Mouse (Mus musculus) E14TG2a.4 (cell line): ENCODE measurements around the gene Perm1.

Experiments used
- CTCF ChIP-seq: conservative IDR thresholded peaks from 2 replicates; pipeline ENCODE4 v1.5.1; 2014; ENCODE audit warnings: low read length
- NANOG ChIP-seq: IDR thresholded peaks from 2 replicates; pipeline ENCODE4 v1.6.1; 2014; ENCODE audit warnings: borderline replicate concordance, low read length, mixed read lengths
- POU5F1 ChIP-seq: IDR thresholded peaks from 2 replicates; pipeline ENCODE4 v1.6.1; 2014; ENCODE audit warnings: low read length, borderline replicate concordance

GRCm38 (mm10) chr4:156252140-156252539 lies 36.5 kb downstream of the Perm1 start:
- no peak for TF ChIP-seq NANOG
- no peak for TF ChIP-seq CTCF
- TF ChIP-seq POU5F1 = no peak
